Mouse (Mus musculus) small intestine, adult 2 months (tissue): ENCODE measurements around the gene Olfml2b. TPM values are rescaled to one million over a fixed set of nuclear protein-coding genes. Genes with fewer than 3 reads are reported as not detected.

ENCODE experiments used
- H3K27ac ChIP-seq: fragments of 200-500 bp; 2 replicates; pipeline ENCODE4 v1.5.1; 2012; ENCODE audit warnings: low read depth, low read length, control low read depth, inconsistent platforms; ENCODE audit not compliant: insufficient read depth
- H3K27me3 ChIP-seq: fragments of 200-500 bp; 2 replicates; pipeline ENCODE4 v1.6.1; 2012; ENCODE audit warnings: mild to moderate bottlenecking, moderate library complexity, low read length, inconsistent platforms; ENCODE audit not compliant: control insufficient read depth, insufficient read depth
- H3K36me3 ChIP-seq: fragments of 200-500 bp; 2 replicates; pipeline ENCODE4 v1.6.1; 2012; ENCODE audit warnings: mild to moderate bottlenecking, low read length, control low read depth, inconsistent platforms; ENCODE audit not compliant: control insufficient read depth, insufficient read depth
- H3K4me1 ChIP-seq: fragments of 200-500 bp; 2 replicates; pipeline ENCODE4 v1.6.1; 2012; ENCODE audit warnings: low read length, inconsistent platforms, mixed read lengths; ENCODE audit not compliant: control insufficient read depth, insufficient read depth, insufficient read length
- H3K4me3 ChIP-seq: fragments of 200-500 bp; 2 replicates; pipeline ENCODE4 v1.5.1; 2012; ENCODE audit warnings: low read depth, mild to moderate bottlenecking, control low read depth, inconsistent platforms, low read length, moderate library complexity
- CTCF ChIP-seq: fragments of 200-500 bp; IDR thresholded peaks from 2 replicates; pipeline ENCODE4 v1.5.1; 2012; ENCODE audit warnings: low read depth, mild to moderate bottlenecking, control low read depth, inconsistent platforms, low read length, moderate library complexity, mixed read lengths; ENCODE audit not compliant: insufficient replicate concordance, insufficient read length; ENCODE audit errors: extremely low read depth
- POLR2A ChIP-seq: fragments of 200-500 bp; IDR thresholded peaks from 2 replicates; pipeline ENCODE4 v1.6.1; 2012; ENCODE audit warnings: low read depth, mild to moderate bottlenecking, control low read depth, inconsistent platforms, low read length, moderate library complexity
- WGBS: fragments of 180-500 bp; shearing (Covaris S2); methylation state at CpG from one replicate; pipeline ENCODE4 v1.1.7; 2018; 5-methylcytosine and 5-hydroxymethylcytosine counted together
- polyA plus RNA-seq: library from polyadenylated mRNA; depleted of rRNA; stranded (reverse); fragments of >200 nt; gene quantifications from 2 replicates; pipeline ENCODE4 v1.2.3, GENCODE M21; 2012

Olfml2b gene
- polyA plus RNA-seq, 1 experiment = 3.2 TPM

GRCm38 (mm10) chr1:170657228-170657521 lies 12.8 kb downstream of the Olfml2b start:
- H3K27me3 ChIP-seq = no peaks in the 10 kb centered on the region; the same call in 1 of the 2 replicates
- no peak overlapping the region for H3K27ac ChIP-seq
- WGBS = 54% methylated on average over 2 of the region's 2 CpGs

GRCm38 (mm10) chr1:170657643-170658314 lies 13.4 kb downstream of the Olfml2b start:
- 77% methylated on average over 13 of the region's 13 CpGs for WGBS
- Histone ChIP-seq H3K36me3 (no peaks in the 10 kb centered on the region), H3K4me1 (no peaks in the 10 kb centered on the region), H3K27me3 (no peaks in the 10 kb centered on the region), H3K27ac (no peak overlapping the region), H3K4me3 (no peak overlapping the region)
- no peak for TF ChIP-seq CTCF
- TF ChIP-seq POLR2A = no peak

More at GRCm38 (mm10) chr1:170657228-170657521, 12.8 kb downstream of the Olfml2b start:
- Histone ChIP-seq H3K4me3 (no peak overlapping the region), H3K36me3 (no peaks in the 10 kb centered on the region), H3K4me1 (no peaks in the 10 kb centered on the region)
- TF ChIP-seq CTCF (no peak), POLR2A (no peak)

- Histone ChIP-seq H3K36me3 (no peaks in the 10 kb centered on the region), H3K27ac (no peak overlapping the region), H3K27me3 (no peaks in the 10 kb centered on the region), H3K4me1 (no peaks in the 10 kb centered on the region), H3K4me3 (no peak overlapping the region)
- TF ChIP-seq POLR2A (no peak), CTCF (no peak)
- WGBS = 84% methylated on average over 13 of the region's 13 CpGs
Observed at GRCm38 (mm10) chr1:170659260-170659659, 14.9 kb downstream of the Olfml2b start.

- 84% methylated on average over 11 of the region's 11 CpGs for WGBS
- H3K27me3 ChIP-seq = 0 out of 2 replicates have a peak, but pooled peaks cover 2% of the 10 kb centered on the region
- no peak overlapping the region for H3K4me3 ChIP-seq
- no peaks in the 10 kb centered on the region for H3K36me3 ChIP-seq
- H3K27ac ChIP-seq = no peak overlapping the region
- TF ChIP-seq CTCF = no peak
- TF ChIP-seq POLR2A = no peak
- no peaks in the 10 kb centered on the region for H3K4me1 ChIP-seq
Observed at GRCm38 (mm10) chr1:170664620-170665185, 20.4 kb downstream of the Olfml2b start.

- Histone ChIP-seq H3K27me3 (0 out of 2 replicates have a peak, but pooled peaks cover 2% of the 10 kb centered on the region), H3K36me3 (no peaks in the 10 kb centered on the region), H3K4me1 (no peaks in the 10 kb centered on the region), H3K27ac (no peak overlapping the region), H3K4me3 (no peak overlapping the region)
- no peak for TF ChIP-seq CTCF
- TF ChIP-seq POLR2A = no peak
- 89% methylated on average over 7 of the region's 7 CpGs for WGBS
Observed at GRCm38 (mm10) chr1:170665200-170665599, 20.9 kb downstream of the Olfml2b start.

GRCm38 (mm10) chr1:170674184-170674775 lies 29.9 kb downstream of the Olfml2b start:
- 82% methylated on average over 9 of the region's 9 CpGs for WGBS
- Histone ChIP-seq H3K27ac (no peak overlapping the region), H3K4me3 (no peak overlapping the region), H3K36me3 (no peaks in the 10 kb centered on the region), H3K27me3 (no peaks in the 10 kb centered on the region), H3K4me1 (no peaks in the 10 kb centered on the region)
- no peak for TF ChIP-seq CTCF
- TF ChIP-seq POLR2A = no peak

GRCm38 (mm10) chr1:170677681-170678080 lies 33.3 kb downstream of the Olfml2b start:
- TF ChIP-seq CTCF (no peak), POLR2A (no peak)
- H3K27ac ChIP-seq = no peak overlapping the region
- no peak overlapping the region for H3K4me3 ChIP-seq
- WGBS = 90% methylated on average over 4 of the region's 4 CpGs
- H3K36me3 ChIP-seq = no peaks in the 10 kb centered on the region
- no peaks in the 10 kb centered on the region for H3K27me3 ChIP-seq
- H3K4me1 ChIP-seq = no peaks in the 10 kb centered on the region
